Mouse (Mus musculus) ovary, postnatal 10 days (tissue): ENCODE data around the gene Rhbdd3.
A peak's percentile ranks its signal among the peaks of the same experiment; 100 is the strongest.

ENCODE experiments used
- DNase-seq: peaks from one replicate; pipeline ENCODE4 v3.0.0; 2022; ENCODE audit warnings: low spot score

Rhbdd3 gene

DNA sequence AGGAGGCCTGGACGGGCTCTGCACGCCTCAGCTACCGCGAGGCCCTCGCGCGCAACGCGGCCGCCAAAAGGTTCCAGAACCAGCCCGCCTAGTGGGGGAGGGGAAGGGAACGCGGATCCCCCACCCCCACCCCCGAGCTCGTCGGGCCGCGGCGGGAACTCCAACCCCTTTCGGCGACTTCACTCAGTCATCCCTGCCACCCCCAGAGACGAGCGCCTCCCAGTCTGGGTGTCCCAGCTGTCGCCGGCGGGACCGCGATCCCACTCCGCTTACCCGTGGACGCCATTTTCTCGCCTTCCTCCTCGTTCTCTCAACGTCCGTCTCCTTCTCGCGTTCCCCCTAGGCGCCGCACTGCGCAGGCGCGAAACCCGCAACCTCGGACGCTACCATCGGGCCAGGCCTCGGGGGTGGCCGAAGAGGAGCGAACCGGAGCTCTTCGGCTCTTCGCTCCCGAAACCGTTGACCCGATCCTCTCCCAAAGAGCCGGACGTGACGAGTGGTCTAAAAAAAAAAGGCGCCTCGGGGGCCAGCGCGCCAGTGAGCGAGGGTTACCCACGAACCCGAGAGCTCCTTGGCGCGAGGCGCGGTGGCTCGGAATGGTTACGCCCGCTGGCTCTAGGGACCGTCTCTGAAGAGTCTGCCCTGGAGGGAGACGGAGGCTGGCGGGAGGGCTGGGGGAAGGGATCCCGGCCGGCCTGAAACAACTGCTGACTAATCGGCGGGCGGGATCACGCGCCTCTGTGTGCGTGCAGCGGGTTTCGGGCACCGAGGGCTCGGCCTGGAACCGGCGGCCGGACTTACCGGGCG lies at the start of gene Rhbdd3, which contains the start of gene Ewsr1:
Rhbdd3 (plus strand) TSS at position 191 of the 807 bp plus-strand sequence.
Ewsr1 (minus strand) TSS at position 531 of the 807 bp plus-strand sequence.
- peak; percentile 100 for DNase-seq

DNA sequence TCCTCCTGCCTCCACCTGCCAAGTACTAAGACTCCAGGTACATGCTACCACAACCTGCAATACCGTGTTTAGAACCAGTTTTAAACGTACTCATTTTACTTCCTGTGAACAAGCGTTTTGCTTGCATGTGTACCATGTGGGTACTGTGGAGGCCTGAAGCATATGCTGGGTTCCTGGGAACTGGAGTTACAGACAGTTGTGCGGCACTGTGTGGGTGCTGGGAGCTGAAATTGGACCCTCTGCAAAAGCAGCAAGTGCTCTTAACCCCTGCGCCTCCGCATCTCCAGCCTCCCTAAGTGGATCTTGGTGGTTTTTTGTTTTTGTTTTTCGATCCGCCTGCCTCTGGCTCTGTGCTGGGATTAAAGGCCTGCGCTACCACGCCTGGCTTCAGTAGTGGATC lies 47.1 kb upstream of the Rhbdd3 start:
- no peak for DNase-seq

DNA sequence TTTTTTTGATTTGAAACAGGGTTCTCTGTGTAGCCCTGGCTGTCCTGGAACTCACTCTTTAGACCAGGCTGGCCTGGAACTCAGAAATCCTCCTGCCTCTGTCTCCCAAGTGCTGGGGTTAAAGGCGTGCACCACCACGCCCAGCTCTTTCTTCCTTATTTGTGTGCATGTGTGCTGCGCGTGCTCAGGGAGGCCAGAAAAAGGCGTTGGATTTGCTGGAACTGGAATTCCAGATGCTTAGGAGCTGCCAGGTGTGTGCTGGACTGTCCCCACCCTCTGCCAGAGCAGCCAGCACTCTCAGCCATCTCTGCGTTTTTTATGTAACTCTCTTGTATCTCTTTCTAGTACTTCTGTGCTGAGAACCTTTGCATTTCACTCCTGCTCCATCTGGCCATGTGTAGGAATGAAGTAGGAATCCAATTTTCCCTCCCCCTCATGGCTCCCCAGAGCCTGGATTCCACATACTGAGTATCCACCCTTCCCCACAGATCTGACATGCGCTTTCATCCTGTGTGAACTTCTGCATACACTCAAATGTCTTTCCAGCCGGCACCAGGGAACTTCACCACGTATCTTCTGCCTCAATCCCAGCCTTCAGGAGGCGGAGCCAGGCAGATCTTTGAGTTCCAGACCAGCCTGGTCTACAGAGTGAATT lies 46.4 kb upstream of the Rhbdd3 start:
- DNase-seq = no peak

DNA sequence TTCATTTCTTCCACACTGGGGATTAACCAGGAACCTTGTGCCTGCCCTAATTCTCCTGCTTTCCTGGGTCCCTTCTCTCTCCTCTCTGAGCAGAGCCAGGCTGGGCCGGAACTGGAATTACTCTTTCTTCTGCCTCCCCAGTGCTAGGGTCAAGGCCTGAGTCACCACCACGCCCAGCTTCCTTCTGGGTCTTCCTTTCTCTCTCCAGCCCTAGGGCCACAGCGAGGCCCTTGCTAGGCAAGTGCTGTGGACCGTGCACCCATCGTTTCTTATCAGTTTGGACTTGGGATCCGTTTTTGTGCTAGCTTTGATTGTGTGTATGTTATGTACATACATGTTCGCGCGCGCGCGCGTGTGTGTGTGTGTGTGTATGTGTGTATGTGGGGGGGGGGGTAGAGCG lies 44.6 kb upstream of the Rhbdd3 start:
- no peak for DNase-seq

DNA sequence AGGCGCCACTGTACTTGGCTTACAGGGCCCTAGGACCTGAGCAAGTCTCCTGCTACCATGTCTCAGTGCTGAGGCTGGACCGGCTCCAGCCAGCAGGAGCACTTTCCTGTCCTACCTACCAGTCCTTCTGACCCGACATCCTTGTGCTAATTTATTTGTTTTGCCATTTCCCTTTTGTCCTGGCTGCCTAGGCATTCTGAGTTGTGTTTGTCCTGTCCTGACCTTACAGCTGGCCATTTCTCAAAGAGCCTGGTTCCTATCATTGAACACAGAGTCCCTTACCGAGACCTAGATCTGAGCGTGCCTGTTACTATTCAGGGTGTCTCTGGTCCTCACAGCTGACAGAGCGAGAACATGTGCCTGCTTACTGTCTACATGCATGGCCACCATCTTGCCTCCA lies 43.9 kb upstream of the Rhbdd3 start:
- no peak for DNase-seq

DNA sequence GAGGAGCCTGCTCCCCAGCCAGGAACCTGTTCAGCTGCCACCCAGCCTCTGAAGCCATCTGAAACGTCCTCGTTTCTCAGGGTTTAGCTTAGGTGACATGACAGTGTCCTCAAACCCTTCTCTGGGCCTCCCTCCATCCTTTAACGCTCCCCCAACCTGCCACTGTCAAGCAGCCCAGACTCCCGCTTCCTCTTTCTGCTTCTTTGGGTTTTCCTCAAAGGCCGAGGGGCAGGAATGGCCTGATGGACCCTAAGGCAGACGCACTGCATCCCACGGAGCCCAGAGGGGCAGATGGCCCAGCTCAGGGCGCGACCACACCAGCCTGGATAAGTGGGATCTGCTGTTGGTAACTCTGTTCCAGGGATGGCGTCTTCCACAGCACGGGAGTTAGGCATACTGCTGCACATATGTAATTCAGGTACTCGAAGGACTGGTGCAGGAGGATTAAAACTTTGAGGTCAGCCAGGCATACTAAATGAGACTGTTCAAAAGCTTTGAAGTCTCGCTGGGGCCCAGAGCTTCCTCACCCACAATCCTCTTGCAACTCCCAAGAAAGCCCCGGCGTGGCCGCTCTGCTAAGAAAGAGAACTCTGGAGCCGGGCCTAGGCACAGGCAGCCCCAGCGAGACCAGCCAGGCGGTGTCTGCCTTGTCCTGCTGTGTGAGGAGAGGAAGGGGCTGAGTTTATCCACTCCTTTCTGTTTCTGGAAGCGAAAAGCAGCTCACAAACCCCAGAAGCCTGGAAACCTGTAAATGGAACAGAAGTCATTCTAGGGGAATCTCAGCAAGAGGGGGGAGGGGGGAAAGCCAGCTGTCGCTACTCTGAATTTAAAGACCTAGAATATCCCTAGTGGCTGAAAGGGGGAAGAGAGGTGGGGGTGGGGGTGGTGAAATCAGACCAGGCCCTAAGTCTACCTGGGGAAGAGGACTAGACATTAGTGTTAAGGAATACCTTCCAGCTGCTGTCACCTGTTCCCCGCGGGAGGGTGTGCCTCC lies 42.5 kb upstream of the Rhbdd3 start:
- DNase-seq = no peak

DNA sequence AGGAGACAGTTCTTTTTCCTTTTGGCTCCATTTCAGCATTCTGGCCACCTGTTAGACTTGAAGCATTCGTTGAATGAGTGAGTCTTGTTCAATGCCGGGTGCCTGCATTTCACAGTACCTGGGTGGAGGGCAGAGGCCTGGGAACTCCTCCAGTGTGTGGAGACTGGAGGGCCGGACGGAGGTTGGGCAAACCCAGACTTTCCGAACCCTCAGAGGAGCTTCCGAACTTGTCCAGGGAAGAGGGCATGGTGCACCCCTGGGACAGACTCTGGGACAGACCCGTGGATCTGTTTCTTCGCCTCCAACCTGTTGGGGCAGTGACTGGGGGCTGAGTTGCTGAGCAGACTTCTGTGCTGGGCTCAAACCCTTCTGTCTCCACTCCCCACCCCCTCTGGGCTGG lies 41.7 kb upstream of the Rhbdd3 start:
- no peak for DNase-seq

DNA sequence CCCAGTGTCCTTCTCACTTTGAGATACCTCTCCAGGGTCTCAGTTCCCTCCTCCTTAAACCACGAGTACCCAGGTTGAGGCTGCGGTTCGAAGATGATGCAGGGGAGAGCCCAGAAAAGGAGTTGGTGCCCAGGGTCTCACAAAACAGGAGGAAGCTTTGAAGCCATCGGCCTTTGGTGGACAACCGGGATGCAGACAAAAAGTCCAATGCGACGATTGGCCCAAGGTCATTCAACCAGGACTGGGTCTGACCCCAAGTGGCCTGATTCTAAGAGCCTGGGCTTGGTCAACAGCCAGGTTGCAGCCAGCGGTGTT lies 41.2 kb upstream of the Rhbdd3 start:
- DNase-seq = no peak

DNA sequence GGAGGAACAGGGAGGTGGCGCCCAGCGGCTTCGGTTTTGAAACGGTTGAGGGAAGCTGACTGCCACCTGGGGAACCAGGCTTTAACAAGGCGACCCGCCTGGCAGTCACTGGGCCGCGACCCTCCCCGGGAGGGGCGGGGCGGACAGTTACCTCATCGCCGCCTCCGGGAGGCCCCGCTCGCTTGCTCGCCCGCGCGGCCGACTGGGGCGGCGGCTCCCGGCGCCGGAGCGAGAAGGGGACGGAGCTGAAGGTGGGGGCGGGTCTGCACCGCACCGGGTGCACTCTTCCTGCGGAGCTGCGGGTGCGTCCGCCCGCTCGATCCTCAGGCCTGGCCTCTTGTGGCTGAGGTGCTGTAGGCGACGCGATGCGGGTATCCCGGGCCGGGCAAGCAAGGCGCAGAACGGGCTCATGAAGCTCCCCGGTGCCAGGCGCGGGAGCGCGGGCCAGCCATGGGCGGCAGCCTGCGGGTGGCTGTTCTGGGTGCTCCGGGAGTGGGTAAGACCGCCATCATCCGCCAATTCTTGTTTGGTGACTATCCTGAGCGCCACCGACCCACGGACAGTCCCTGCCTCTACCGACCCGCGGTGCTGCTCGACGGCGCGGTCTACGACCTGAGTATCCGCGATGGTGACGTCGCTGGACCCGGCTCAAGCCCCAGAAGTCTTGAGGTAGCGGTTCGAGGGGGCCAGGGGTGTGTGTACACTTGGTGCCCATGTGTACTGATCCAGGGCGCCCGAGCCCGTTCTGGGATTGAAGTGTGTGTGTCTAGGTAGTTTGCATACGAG lies 40.7 kb upstream of the Rhbdd3 start, which contains the start of gene Rasl10a:
Rasl10a (plus strand) TSS at position 273 of the 786 bp plus-strand sequence.
- no peak for DNase-seq

DNA sequence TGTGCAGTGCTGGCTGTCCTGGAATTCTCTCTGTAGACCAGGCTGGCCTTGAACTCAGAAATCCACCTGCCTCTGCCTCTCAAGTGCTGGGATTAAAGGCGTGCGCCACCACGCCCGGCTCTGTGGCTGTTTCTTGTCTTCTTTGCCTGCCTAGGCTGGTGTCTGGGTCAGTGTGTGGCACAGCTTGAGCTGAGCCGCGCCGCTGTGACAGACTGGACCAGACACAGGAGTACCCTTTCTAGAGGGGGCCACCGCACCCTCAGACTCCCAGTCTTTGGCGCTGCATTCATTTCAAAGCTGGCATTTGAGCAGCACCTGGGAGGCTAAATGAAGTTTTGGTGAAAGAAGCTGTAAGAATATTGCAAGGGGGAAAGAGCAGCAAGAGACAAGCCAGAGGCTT lies 39.9 kb upstream of the Rhbdd3 start:
- no peak for DNase-seq

DNA sequence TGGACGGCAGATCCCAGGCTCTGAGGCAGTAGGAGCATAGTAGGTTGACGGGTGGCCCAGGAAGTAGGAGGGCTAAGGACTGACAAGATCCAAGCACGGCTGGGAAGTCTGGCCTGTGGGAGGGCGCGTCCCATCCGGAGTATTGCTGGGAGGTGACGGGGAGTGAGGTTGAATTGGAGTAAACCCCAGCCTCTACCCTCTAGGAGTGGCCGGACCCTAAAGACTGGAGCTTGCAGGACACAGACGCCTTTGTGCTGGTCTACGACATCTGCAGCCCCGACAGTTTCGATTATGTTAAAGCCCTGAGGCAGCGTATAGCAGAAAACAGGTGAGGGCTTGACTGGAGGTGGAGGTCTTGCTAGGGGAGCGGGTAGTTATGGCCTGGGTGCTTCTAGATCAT lies 39.5 kb upstream of the Rhbdd3 start:
- no peak for DNase-seq

DNA sequence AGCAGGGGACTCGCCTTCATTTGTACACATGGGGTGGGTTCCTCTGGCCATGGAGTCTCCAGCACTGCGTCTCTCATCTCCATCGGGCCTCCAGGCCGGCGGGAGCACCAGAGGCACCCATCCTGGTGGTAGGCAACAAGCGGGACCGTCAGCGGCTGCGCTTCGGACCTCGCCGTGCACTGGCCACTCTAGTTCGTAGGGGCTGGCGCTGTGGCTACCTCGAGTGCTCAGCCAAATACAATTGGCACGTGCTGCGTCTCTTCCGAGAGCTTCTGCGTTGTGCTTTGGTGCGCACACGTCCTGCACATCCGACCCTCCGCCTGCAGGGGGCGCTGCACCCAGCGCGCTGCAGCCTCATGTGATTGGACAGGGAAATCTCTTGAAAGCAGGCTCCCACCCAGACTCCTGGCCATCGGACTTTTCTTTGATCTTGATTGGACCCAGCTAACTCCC lies 39.0 kb upstream of the Rhbdd3 start:
- no peak for DNase-seq

DNA sequence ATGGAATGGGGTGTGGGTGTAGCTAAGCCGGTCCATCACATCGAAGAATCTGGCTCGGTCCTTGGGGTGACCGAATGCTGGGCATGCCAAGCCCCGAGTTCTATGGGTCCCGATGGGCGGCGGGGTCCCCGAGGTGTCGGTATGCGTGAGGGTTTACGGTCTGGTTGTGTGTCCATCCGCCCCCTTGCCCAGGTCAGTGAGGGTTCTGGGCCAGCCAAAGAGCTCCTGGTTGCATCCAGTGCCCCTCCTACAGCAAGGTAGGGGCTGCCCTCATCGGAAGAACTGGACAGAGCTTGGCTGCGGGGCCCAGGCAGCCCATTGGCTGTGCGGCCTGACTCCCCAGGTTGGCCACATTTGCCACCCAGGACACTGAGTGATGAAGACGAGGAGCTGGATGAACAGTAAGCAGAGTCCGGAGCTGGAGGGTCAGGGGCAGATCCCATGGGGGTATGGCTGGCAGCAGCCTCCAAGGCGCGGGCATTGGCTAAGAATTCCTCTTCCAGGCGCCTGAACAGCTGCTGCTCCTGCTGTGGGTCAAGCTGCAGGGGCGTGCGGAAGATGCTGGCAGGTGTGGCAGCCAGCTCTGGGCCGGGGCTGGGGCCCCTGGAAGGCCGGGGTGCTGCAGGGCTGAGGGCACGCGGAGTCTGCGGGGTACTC lies 37.8 kb upstream of the Rhbdd3 start:
- no peak for DNase-seq

DNA sequence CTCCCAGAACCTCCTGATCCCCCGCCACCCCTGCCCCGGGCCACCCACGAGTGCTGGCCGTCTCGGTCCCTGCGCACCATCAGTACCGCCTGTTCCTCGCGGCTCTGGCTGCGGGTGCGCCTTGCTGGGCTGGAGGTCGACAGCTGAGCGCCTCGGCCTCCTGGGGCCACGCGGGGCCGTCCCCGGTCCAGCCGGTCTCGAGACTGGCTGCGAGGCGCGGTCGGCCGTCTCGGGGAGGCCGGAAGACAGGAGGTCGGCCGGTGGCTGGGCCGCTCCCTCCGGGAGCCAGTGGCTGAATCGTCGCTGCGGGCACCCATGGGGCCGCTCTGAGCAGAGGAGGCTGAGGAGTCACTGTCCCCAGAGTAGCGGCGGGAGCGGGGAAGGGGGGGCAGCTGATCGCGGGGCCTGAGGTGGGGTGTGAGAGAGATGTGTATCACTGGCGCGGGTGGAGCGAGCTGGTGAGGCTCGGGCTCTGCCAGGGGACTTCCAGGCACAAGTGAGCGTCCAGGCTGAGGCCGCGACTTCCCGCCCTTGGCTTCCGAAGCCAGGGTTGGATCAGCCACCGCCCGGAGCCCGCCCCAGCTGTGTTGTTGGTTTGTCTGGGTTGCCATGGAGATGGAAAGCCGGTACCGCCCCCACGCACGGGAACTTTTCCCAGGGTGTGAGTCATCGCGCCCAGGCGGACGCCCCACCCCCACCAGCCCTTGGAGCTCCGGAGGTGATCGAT lies 37.1 kb upstream of the Rhbdd3 start:
- DNase-seq = peak; percentile 91

DNA sequence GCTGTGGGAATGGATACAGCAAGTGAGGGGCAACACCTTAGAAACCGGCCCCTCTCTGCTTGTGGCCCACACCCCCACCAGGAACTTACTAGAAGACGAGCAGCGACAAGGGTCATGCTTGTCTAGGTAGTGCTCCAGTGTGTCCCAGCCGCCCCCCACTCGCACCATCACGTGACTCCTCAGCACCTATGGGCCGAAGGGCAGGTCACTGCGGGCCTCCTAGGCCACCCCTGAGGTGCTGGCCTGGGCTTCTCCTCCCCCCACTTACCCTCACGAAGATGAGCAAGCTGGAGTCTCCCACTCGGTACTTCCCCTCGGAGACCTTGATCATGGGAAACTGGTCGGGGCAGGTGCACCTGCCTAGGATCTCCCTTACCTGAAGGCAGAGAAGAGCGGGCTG lies 36.4 kb upstream of the Rhbdd3 start:
- no peak for DNase-seq

DNA sequence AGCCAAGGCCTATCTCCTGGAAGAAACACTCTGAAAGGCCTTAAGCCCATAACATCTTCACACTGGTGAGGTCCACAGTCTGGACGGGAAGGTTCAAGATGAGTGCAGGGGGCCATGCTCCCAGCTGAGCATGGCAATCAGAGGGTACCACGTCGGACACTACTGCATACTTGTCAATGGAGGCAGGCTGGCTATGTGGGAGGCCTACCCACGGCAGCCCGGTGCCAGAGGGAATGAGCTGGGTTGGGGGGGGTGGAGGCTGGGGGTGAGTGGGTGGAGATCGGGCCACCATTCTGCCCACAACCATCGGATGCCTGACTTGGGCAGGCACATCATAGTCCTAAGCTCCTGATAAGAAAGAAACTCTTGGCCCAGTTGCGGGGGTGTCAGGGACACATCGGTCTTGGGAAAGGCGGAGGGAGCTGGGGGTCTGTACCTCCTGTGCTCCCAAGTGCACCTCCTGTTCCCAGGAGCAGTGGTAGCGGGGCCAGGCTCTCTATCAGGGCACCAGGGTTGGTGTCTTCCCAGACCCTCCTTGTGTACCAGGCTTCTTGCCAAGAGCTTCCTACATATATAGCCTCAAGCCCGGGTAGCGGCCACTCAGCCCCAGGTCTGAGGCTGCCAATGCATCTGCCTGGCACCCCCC lies 35.7 kb upstream of the Rhbdd3 start:
- DNase-seq = no peak

DNA sequence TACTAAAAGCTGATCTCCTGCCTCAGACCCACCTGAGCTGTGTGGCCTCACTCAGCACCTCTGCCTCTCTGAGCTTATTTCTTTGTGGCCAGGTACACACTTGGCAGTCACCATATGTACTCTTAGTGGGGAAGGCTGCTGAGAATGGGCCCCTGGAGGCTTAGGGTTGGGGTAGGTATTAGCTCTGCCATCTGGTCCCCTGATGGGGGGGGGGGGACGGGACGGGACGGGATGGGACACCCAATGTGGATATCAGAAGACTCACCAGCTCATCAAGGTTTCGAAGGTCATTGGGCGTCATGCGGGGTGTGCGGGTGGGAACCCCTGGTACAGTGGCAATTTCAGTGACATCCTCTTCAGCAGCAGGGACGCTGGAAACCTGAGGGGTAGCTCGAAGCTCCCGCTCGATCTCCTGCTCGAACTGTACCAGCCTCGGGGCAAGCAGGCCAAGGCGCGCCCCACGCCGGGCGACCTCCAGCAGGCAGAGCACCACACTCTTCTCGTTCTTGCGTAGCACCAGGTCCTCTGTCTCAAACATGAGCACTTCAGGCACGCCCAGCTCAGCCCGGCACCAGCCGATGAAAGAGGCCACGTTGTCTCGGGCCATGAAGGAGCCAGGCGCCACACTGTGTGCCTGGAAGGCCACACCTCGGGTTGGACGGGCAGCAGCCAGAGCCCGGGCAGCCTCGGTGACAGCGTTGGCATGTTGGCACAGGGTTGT lies 35.0 kb upstream of the Rhbdd3 start:
- no peak for DNase-seq

DNA sequence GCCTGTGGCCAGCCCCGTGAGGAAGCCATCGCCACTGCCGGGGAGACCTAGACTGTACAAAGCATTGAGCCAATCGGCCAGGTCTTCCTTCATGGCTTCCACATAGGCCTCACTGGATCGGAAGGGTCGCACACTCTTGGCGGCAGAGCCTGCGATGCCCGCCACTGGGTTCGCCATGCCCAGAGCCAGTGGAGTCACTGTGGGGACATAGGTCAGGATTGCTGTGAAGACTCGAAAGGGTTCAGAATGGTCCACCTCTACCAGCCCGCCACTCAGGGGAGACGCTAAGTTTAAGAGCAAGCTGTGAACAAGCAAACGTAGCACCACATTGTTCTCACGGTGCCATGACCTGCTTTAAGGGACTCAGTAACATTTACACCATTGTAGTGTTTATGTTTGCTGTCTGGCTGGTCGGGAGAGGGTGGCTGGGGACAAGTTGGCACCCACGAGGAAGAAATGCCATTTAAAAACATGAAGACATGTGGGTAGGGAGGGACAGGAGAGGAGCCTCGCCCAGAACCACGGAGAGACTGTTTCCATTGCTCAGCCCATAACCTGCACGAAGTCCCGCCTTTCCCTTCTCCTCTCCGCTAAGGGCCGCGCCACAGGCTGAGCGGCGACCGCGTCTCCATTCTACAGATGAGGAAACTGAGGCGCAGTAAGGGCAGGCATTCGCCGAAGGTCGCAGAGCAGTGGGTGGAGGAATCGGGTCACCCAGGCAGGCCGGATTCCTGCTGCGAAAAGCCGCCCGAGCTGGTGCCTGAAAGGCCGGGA lies 34.3 kb upstream of the Rhbdd3 start:
- DNase-seq = no peak
